Comparison of ENCODE assay signal across 9 mouse cellular contexts in the genomic region with DNA sequence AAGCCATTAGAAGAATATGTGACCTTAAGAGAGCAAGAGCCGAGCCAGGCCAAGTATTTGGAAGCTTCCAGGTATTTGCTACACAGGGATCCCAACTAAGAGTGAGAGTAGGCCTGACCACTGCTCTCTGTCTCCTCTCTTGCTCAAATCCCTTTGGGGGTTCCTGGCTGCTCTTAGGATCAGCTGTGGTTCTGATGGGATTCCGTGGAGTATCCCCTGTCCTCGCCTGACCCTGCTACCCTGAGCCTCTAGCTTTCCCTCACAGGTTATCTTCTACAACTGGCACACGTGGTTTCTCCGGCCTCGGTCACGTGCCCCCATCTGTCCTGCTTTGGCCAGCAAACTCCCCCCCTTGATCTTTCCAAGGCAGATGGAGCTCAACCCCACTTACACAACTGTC. TPM values are rescaled to one million over a fixed set of nuclear protein-coding genes. Genes with fewer than 3 reads are reported as not detected.
DNase-seq lines count a peak whose midpoint lies in the region; ATAC-seq and TF ChIP-seq lines count a peak whose summit lies in the region.
"Had no signal": no experiment of that assay in that cellular context is flagged by ENCODE, and none has a peak within 500 bp of the region (broad histone marks: within the 10 kb centered on the region; RNA-seq: fewer than 3 reads in every experiment).

No protein-coding gene starts in this region.

- no peak for DNase-seq in kidney, postnatal 4 days
- DNase-seq in stomach, postnatal 0 days (ENCODE audit: low spot score): no peak
- DNase-seq in layer of hippocampus, adult 9-11 months: no peak
- DNase-seq in left cerebral cortex, adult 2 months (ENCODE audit: extremely low spot score in 1 of 2, low spot score in 2 of 2): no peak
- DNase-seq: kidney, adult 9 months; left cerebral cortex, postnatal 4 days had no signal

- H3K27me3 ChIP-seq in kidney, embryonic 14.5 days (ENCODE audit: control insufficient read depth, insufficient read depth, low read length): no peaks in the 10 kb centered on the region
- H3K27me3 ChIP-seq in stomach, embryonic 14.5 days (ENCODE audit: control insufficient read depth, insufficient read depth, low read length): no peaks in the 10 kb centered on the region
- H3K27me3 ChIP-seq in stomach, postnatal 0 days (ENCODE audit: control insufficient read depth, insufficient read depth, low read length): no peaks in the 10 kb centered on the region
- H3K27me3 ChIP-seq in limb, embryonic 12.5 days: no peaks in the 10 kb centered on the region

- 74% methylated on average over 7 of the region's 7 CpGs for WGBS in kidney, embryonic 14.5 days
- 72% methylated on average over 7 of the region's 7 CpGs for WGBS in stomach, embryonic 14.5 days
- 65% methylated on average over 7 of the region's 7 CpGs for WGBS in stomach, postnatal 0 days
- WGBS in limb, embryonic 12.5 days: 70% methylated on average over 7 of the region's 7 CpGs

- H3K27ac ChIP-seq in kidney, embryonic 14.5 days (ENCODE audit: low read depth, low read length): no peak overlapping the region
- H3K27ac ChIP-seq in stomach, embryonic 14.5 days (ENCODE audit: low read length): no peak overlapping the region
- H3K27ac ChIP-seq in stomach, postnatal 0 days (replicated peaks): no peak overlapping the region
- no peak overlapping the region for H3K27ac ChIP-seq in limb, embryonic 12.5 days
- no peak overlapping the region for H3K27ac ChIP-seq in left cerebral cortex, adult 2 months

- H3K4me1 ChIP-seq in kidney, embryonic 14.5 days (ENCODE audit: control insufficient read depth, insufficient read depth, low read length): peaks cover 26% of the 10 kb centered on the region
- H3K4me1 ChIP-seq in stomach, embryonic 14.5 days (ENCODE audit: control insufficient read depth, insufficient read depth, low read length): peaks cover 24% of the 10 kb centered on the region
- peaks cover 12% of the 10 kb centered on the region; the same call in 1 of the 2 replicates for H3K4me1 ChIP-seq in stomach, postnatal 0 days (replicated peaks; ENCODE audit: control insufficient read depth, insufficient read depth)
- peaks cover 48% of the 10 kb centered on the region for H3K4me1 ChIP-seq in limb, embryonic 12.5 days (replicated peaks)

- H3K4me2 ChIP-seq in kidney, embryonic 14.5 days (replicated peaks; ENCODE audit: low read depth, low read length): peak overlapping the region; percentile 68; the same call in 1 of the 2 replicates
- peak overlapping the region; percentile 79; the same call in 1 of the 2 replicates for H3K4me2 ChIP-seq in stomach, embryonic 14.5 days (replicated peaks; ENCODE audit: low read depth, low read length)
- no peak overlapping the region for H3K4me2 ChIP-seq in stomach, postnatal 0 days (replicated peaks; ENCODE audit: low read depth)
- H3K4me2 ChIP-seq in limb, embryonic 12.5 days: peak overlapping the region; percentile 89

- peak overlapping the region; percentile 40 for H3K9ac ChIP-seq in kidney, embryonic 14.5 days (ENCODE audit: low read depth, low read length)
- no peak overlapping the region; the same call in 1 of the 2 replicates for H3K9ac ChIP-seq in stomach, embryonic 14.5 days (replicated peaks; ENCODE audit: low read depth, low read length)
- no peak overlapping the region for H3K9ac ChIP-seq in stomach, postnatal 0 days (ENCODE audit: low read length)
- 0 out of 2 replicates have a peak overlapping the region, but pooled peaks have one; percentile 3 for H3K9ac ChIP-seq in limb, embryonic 12.5 days (replicated peaks)

- no peaks in the 10 kb centered on the region for H3K9me3 ChIP-seq in kidney, embryonic 14.5 days (ENCODE audit: control insufficient read depth, low read length)
- no peaks in the 10 kb centered on the region for H3K9me3 ChIP-seq in stomach, embryonic 14.5 days (ENCODE audit: control insufficient read depth, low read depth, low read length)
- H3K9me3 ChIP-seq in stomach, postnatal 0 days (ENCODE audit: control insufficient read depth, low read length): no peaks in the 10 kb centered on the region
- H3K9me3 ChIP-seq in limb, embryonic 12.5 days: no peaks in the 10 kb centered on the region

- no peak for TF ChIP-seq CTCF in stomach, postnatal 0 days (IDR thresholded peaks at IDR 0.05; ENCODE audit: low read depth)
- no peak for TF ChIP-seq CTCF in left cerebral cortex, adult 2 months (IDR thresholded peaks at IDR 0.05)

- no peak overlapping the region for H3K4me3 ChIP-seq in kidney, embryonic 14.5 days (ENCODE audit: low read length)
- 0 out of 2 replicates have a peak overlapping the region, but pooled peaks have one; percentile 98 for H3K4me3 ChIP-seq in stomach, embryonic 14.5 days (ENCODE audit: low read depth, low read length)
- H3K4me3 ChIP-seq in stomach, postnatal 0 days (ENCODE audit: low read depth, low read length): no peak overlapping the region
- H3K4me3 ChIP-seq in limb, embryonic 12.5 days (replicated peaks): peak overlapping the region; percentile 99
- H3K4me3 ChIP-seq in left cerebral cortex, adult 2 months: no peak overlapping the region

- intact Hi-C loops in left cerebral cortex, adult 2 months (cut with DNase I): no loop called here

- TF ChIP-seq EP300 in stomach, postnatal 0 days (optimal IDR thresholded peaks at IDR 0.05): no peak

- no peak for ATAC-seq in kidney, embryonic 14.5 days (ENCODE audit: low FRiP score, low TSS enrichment)
- no peak for ATAC-seq in stomach, embryonic 14.5 days (ENCODE audit: insufficient number of reproducible peaks, insufficient read depth, low FRiP score, low read depth)
- no peak for ATAC-seq in stomach, postnatal 0 days (ENCODE audit: low FRiP score, low TSS enrichment)
- ATAC-seq in limb, embryonic 12.5 days (ENCODE audit: insufficient number of reproducible peaks, insufficient read depth, low FRiP score, low TSS enrichment, low read depth): no peak

- H3K36me3 ChIP-seq in kidney, embryonic 14.5 days (ENCODE audit: control insufficient read depth, insufficient read depth, low read length): peaks cover 6% of the 10 kb centered on the region; the same call in 1 of the 2 replicates
- peaks cover 14% of the 10 kb centered on the region for H3K36me3 ChIP-seq in stomach, embryonic 14.5 days (ENCODE audit: control insufficient read depth, insufficient read depth, low read length)
- H3K36me3 ChIP-seq in stomach, postnatal 0 days (ENCODE audit: control insufficient read depth, insufficient read depth, low read length): no peaks in the 10 kb centered on the region
- H3K36me3 ChIP-seq in limb, embryonic 12.5 days: peaks cover 38% of the 10 kb centered on the region

RNA-seq across cellular contexts. Expression of a gene that starts 3.2 kb away (rescaled TPM):
- polyA plus RNA-seq in kidney, embryonic 14.5 days (2014; fragmentation: Nextera tagmentation; extraction: Ambion mirVana): 440 and 481 TPM in 2 replicates
- 375 and 402 TPM in 2 replicates for polyA plus RNA-seq in stomach, embryonic 14.5 days (2014; fragmentation: Nextera tagmentation; extraction: Ambion mirVana)
- polyA plus RNA-seq in stomach, postnatal 0 days (2015; fragmentation: Nextera tagmentation; extraction: Ambion mirVana): 150 and 157 TPM in 2 replicates
- 607 and 623 TPM in 2 replicates for polyA plus RNA-seq in limb, embryonic 12.5 days (2016; fragmentation: Nextera tagmentation; extraction: Ambion mirVana)
- 100 to 1,000 TPM; 107 to 111 TPM for total RNA-seq in left cerebral cortex, adult 2 months (2021)

RNA-seq across cellular contexts. Expression of a gene that starts 45.7 kb away (rescaled TPM):
- 0.66 and 1.0 TPM in 2 replicates for polyA plus RNA-seq in kidney, embryonic 14.5 days (2014; fragmentation: Nextera tagmentation; extraction: Ambion mirVana)
- polyA plus RNA-seq in stomach, embryonic 14.5 days (2014; fragmentation: Nextera tagmentation; extraction: Ambion mirVana): 1.2 and 1.4 TPM in 2 replicates
- polyA plus RNA-seq in stomach, postnatal 0 days (2015; fragmentation: Nextera tagmentation; extraction: Ambion mirVana): 2.1 and 2.4 TPM in 2 replicates
- 1.3 and 1.7 TPM in 2 replicates for polyA plus RNA-seq in limb, embryonic 12.5 days (2016; fragmentation: Nextera tagmentation; extraction: Ambion mirVana)
- 1 to 10 TPM; 1.7 to 2.0 TPM for total RNA-seq in left cerebral cortex, adult 2 months (2021)

Comparison
In these comparisons a context has a peak if more than half of its experiments do, and no peak if none do; other contexts are left out.
1. H3K4me3 ChIP-seq: peak in stomach, embryonic 14.5 days (single experiment) and limb, embryonic 12.5 days (single experiment); none in kidney, embryonic 14.5 days (single experiment), stomach, postnatal 0 days (single experiment) and left cerebral cortex, adult 2 months (single experiment).
2. H3K9ac ChIP-seq: peak in kidney, embryonic 14.5 days (single experiment) and limb, embryonic 12.5 days (single experiment); none in stomach, embryonic 14.5 days (single experiment) and stomach, postnatal 0 days (single experiment).